Mouse (Mus musculus): ENCODE measurements around the gene Gm1043.

The Gm1043 gene

GRCm38 (mm10) chr5:37246138-37246910, 161.2 kb downstream of the Gm1043 start:
- no peak for DNase-seq

GRCm38 (mm10) chr5:37247456-37247855, 162.3 kb downstream of the Gm1043 start:
- DNase-seq: no peak

- no peak for DNase-seq
Measured at GRCm38 (mm10) chr5:37248870-37249269, 163.7 kb downstream of the Gm1043 start.

- no peak for DNase-seq
Measured at GRCm38 (mm10) chr5:37251596-37251995, 166.4 kb downstream of the Gm1043 start.

GRCm38 (mm10) chr5:37252101-37252804, 167.1 kb downstream of the Gm1043 start:
- no peak for DNase-seq

- DNase-seq: no peak
Measured at GRCm38 (mm10) chr5:37254523-37254922, 169.4 kb downstream of the Gm1043 start.

- DNase-seq: no peak
Measured at GRCm38 (mm10) chr5:37256823-37257222, 171.7 kb downstream of the Gm1043 start.

- DNase-seq: peak in 1 of 2 experiments; percentile 71
Measured at GRCm38 (mm10) chr5:37257243-37257642, 172.1 kb downstream of the Gm1043 start.

- DNase-seq: no peak
Measured at GRCm38 (mm10) chr5:37261734-37262133, 176.6 kb downstream of the Gm1043 start.

GRCm38 (mm10) chr5:37263816-37264215, 178.6 kb downstream of the Gm1043 start:
- no peak for DNase-seq

All from kidney, postnatal 36 days (tissue).